Mouse (Mus musculus) cerebellum, adult 2 months (tissue): ENCODE data around the gene Gfra4.

ENCODE experiments used
- CTCF ChIP-seq: fragments of 200-500 bp; IDR thresholded peaks from 2 replicates; pipeline ENCODE4 v1.5.1; 2011; ENCODE audit warnings: low read depth, mild to moderate bottlenecking, control low read depth, low read length, moderate library complexity, borderline replicate concordance; ENCODE audit not compliant: insufficient read depth
- POLR2A ChIP-seq: fragments of 200-500 bp; IDR thresholded peaks from 2 replicates; pipeline ENCODE4 v1.6.1; 2011; ENCODE audit warnings: low read length, control low read depth, borderline replicate concordance; ENCODE audit not compliant: insufficient read depth

DNA sequence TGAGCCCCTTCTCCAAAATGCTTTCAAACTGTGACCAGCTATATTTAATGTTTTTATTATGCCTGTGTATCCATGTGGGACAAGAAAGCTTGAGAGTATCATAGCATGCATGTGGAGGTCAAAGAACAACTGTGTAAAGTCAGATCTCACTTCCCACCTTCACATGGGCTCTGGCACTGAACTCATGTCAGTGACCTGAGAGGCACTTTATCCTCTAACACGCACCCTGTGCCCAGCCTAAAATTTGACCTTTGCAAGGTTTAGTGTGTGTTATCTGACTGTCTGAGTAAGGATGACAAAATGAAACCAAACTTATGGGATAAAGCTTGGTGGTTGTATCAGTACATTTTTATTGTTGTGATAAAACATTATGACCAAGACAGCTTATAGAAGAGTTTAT is 32.3 kb downstream of the Gfra4 start:
- TF ChIP-seq CTCF, result no peak
- no peak for TF ChIP-seq POLR2A
